Mouse (Mus musculus): ENCODE results near the gene Tedc2. TPM values are rescaled to one million over a fixed set of nuclear protein-coding genes. Genes with fewer than 3 reads are reported as not detected.

Tedc2 gene
- polyA plus RNA-seq, 1 experiment from 2014 or later: 6.1 TPM

GRCm38 (mm10) chr17:24252329-24252728 lies 31.7 kb upstream of the Tedc2 start:
- Histone ChIP-seq H3K36me3 (ENCODE audit: control insufficient read depth, insufficient read depth, low read length) (no peaks in the 10 kb centered on the region), H3K27ac (replicated peaks) (no peak overlapping the region), H3K27me3 (ENCODE audit: control insufficient read depth, insufficient read depth, low read length) (no peaks in the 10 kb centered on the region), H3K9ac (ENCODE audit: low read length) (no peak overlapping the region), H3K4me1 (replicated peaks; ENCODE audit: control insufficient read depth, insufficient read depth) (0 out of 2 replicates have a peak, but pooled peaks cover 2% of the 10 kb centered on the region), H3K9me3 (ENCODE audit: control insufficient read depth, low read length) (no peaks in the 10 kb centered on the region), H3K4me3 (ENCODE audit: low read depth, low read length) (no peak overlapping the region), H3K4me2 (replicated peaks; ENCODE audit: low read depth) (no peak overlapping the region)
- no peak for TF ChIP-seq CTCF (IDR thresholded peaks at IDR 0.05; ENCODE audit: low read depth)
- no peak for TF ChIP-seq EP300 (optimal IDR thresholded peaks at IDR 0.05)
- 97% methylated on average over 2 of the region's 2 CpGs for WGBS
- DNase-seq (ENCODE audit: low spot score) (no peak), ATAC-seq (ENCODE audit: low FRiP score, low TSS enrichment) (no peak)

GRCm38 (mm10) chr17:24251320-24252069 lies 30.8 kb upstream of the Tedc2 start, which contains the start of gene Ccnf:
Gene Ccnf, minus strand, starts transcription at chr17:24251484.
- WGBS: under 1% methylated on average over 48 of the region's 48 CpGs
- H3K4me3 ChIP-seq (ENCODE audit: low read depth, low read length): peak within 1 kb of the TSS; percentile 72
- no peaks in the 10 kb centered on the region for H3K27me3 ChIP-seq (ENCODE audit: control insufficient read depth, insufficient read depth, low read length)
- H3K9ac ChIP-seq (ENCODE audit: low read length): peak within 1 kb of the TSS; percentile 73
- no peaks in the 10 kb centered on the region for H3K9me3 ChIP-seq (ENCODE audit: control insufficient read depth, low read length)
- peak within 1 kb of the TSS; percentile 78 for H3K4me2 ChIP-seq (replicated peaks; ENCODE audit: low read depth)
- ATAC-seq (ENCODE audit: low FRiP score, low TSS enrichment) (peak; percentile 100), DNase-seq (ENCODE audit: low spot score) (peak; percentile 97)
- H3K27ac ChIP-seq (replicated peaks): peak within 1 kb of the TSS; percentile 61
- TF ChIP-seq CTCF (IDR thresholded peaks at IDR 0.05; ENCODE audit: low read depth) (peak; percentile 64), EP300 (optimal IDR thresholded peaks at IDR 0.05) (peak; percentile 66)
- H3K4me1 ChIP-seq (replicated peaks; ENCODE audit: control insufficient read depth, insufficient read depth): 0 out of 2 replicates have a peak, but pooled peaks cover 2% of the 10 kb centered on the region
- H3K36me3 ChIP-seq (ENCODE audit: control insufficient read depth, insufficient read depth, low read length): no peaks in the 10 kb centered on the region

- Histone ChIP-seq H3K36me3 (ENCODE audit: control insufficient read depth, insufficient read depth, low read length) (no peaks in the 10 kb centered on the region), H3K4me2 (replicated peaks; ENCODE audit: low read depth) (peak overlapping the region; percentile 78), H3K27me3 (ENCODE audit: control insufficient read depth, insufficient read depth, low read length) (no peaks in the 10 kb centered on the region), H3K4me1 (replicated peaks; ENCODE audit: control insufficient read depth, insufficient read depth) (0 out of 2 replicates have a peak, but pooled peaks cover 2% of the 10 kb centered on the region), H3K9ac (ENCODE audit: low read length) (peak overlapping the region; percentile 73), H3K4me3 (ENCODE audit: low read depth, low read length) (peak overlapping the region; percentile 72), H3K27ac (replicated peaks) (peak overlapping the region; percentile 61; the same call in 1 of the 2 replicates), H3K9me3 (ENCODE audit: control insufficient read depth, low read length) (no peaks in the 10 kb centered on the region)
- ATAC-seq (ENCODE audit: low FRiP score, low TSS enrichment) (no peak; the same call in 1 of the 2 replicates), DNase-seq (ENCODE audit: low spot score) (no peak)
- under 1% methylated on average over 32 of the region's 32 CpGs for WGBS
- TF ChIP-seq CTCF (IDR thresholded peaks at IDR 0.05; ENCODE audit: low read depth): no peak
Measured at GRCm38 (mm10) chr17:24250988-24251319, 30.3 kb upstream of the Tedc2 start.

GRCm38 (mm10) chr17:24248641-24249040 lies 28.0 kb upstream of the Tedc2 start:
- DNase-seq (ENCODE audit: low spot score) (no peak), ATAC-seq (ENCODE audit: low FRiP score, low TSS enrichment) (no peak)
- no peaks in the 10 kb centered on the region; the same call in 1 of the 2 replicates for H3K36me3 ChIP-seq (ENCODE audit: control insufficient read depth, insufficient read depth, low read length)

GRCm38 (mm10) chr17:24244061-24244460 lies 23.4 kb upstream of the Tedc2 start:
- DNase-seq (ENCODE audit: low spot score) (no peak), ATAC-seq (ENCODE audit: low FRiP score, low TSS enrichment) (0 out of 2 replicates have a peak, but pooled peaks have one; percentile 22)
- no peaks in the 10 kb centered on the region for H3K4me1 ChIP-seq (replicated peaks; ENCODE audit: control insufficient read depth, insufficient read depth)
- no peak overlapping the region for H3K9ac ChIP-seq (ENCODE audit: low read length)
- peak overlapping the region; percentile 45; the same call in 1 of the 2 replicates for H3K27ac ChIP-seq (replicated peaks)
- H3K4me2 ChIP-seq (replicated peaks; ENCODE audit: low read depth): no peak overlapping the region
- no peak overlapping the region for H3K4me3 ChIP-seq (ENCODE audit: low read depth, low read length)
- TF ChIP-seq EP300 (optimal IDR thresholded peaks at IDR 0.05) (no peak), CTCF (IDR thresholded peaks at IDR 0.05; ENCODE audit: low read depth) (no peak)
- no peaks in the 10 kb centered on the region for H3K27me3 ChIP-seq (ENCODE audit: control insufficient read depth, insufficient read depth, low read length)
- 89% methylated on average over 8 of the region's 8 CpGs for WGBS
- H3K9me3 ChIP-seq (ENCODE audit: control insufficient read depth, low read length): no peaks in the 10 kb centered on the region
- H3K36me3 ChIP-seq (ENCODE audit: control insufficient read depth, insufficient read depth, low read length): peaks cover 11% of the 10 kb centered on the region

More at GRCm38 (mm10) chr17:24248641-24249040, 28.0 kb upstream of the Tedc2 start:
- Histone ChIP-seq H3K27ac (replicated peaks) (no peak overlapping the region), H3K9me3 (ENCODE audit: control insufficient read depth, low read length) (no peaks in the 10 kb centered on the region), H3K27me3 (ENCODE audit: control insufficient read depth, insufficient read depth, low read length) (no peaks in the 10 kb centered on the region), H3K9ac (ENCODE audit: low read length) (no peak overlapping the region), H3K4me1 (replicated peaks; ENCODE audit: control insufficient read depth, insufficient read depth) (0 out of 2 replicates have a peak, but pooled peaks cover 2% of the 10 kb centered on the region), H3K4me3 (ENCODE audit: low read depth, low read length) (no peak overlapping the region), H3K4me2 (replicated peaks; ENCODE audit: low read depth) (no peak overlapping the region)
- TF ChIP-seq CTCF (IDR thresholded peaks at IDR 0.05; ENCODE audit: low read depth) (peak; percentile 41), EP300 (optimal IDR thresholded peaks at IDR 0.05) (no peak)
- WGBS: 96% methylated on average over 2 of the region's 2 CpGs

All from stomach, postnatal 0 days (tissue).